Mouse (Mus musculus) thymus, adult 2 months (tissue): ENCODE measurements around the gene Gxylt2.

Experiments used
- CTCF ChIP-seq: fragments of 200-500 bp; IDR thresholded peaks from 2 replicates; pipeline ENCODE4 v1.5.1; 2012; ENCODE audit warnings: mild to moderate bottlenecking, control low read depth, low read length, moderate library complexity, borderline replicate concordance; ENCODE audit not compliant: control insufficient read depth, poor library complexity, insufficient read depth; ENCODE audit errors: extremely low read depth
- POLR2A ChIP-seq: fragments of 200-500 bp; IDR thresholded peaks from 2 replicates; pipeline ENCODE4 v1.6.1; 2012; ENCODE audit warnings: mild to moderate bottlenecking, low read length, control low read depth, moderate library complexity; ENCODE audit not compliant: control insufficient read depth, poor library complexity, insufficient read depth; ENCODE audit errors: extremely low read depth

GRCm38 (mm10) chr6:100758431-100759208, 54.1 kb downstream of the Gxylt2 start:
- TF ChIP-seq CTCF: no peak
- no peak for TF ChIP-seq POLR2A
